Mouse (Mus musculus) limb, embryonic 12.5 days (tissue): Measurements from ENCODE around the gene Tyk2. TPM values are rescaled to one million over a fixed set of nuclear protein-coding genes. Genes with fewer than 3 reads are reported as not detected.

Experiments used
- ATAC-seq: fragments of 200-750 bp; cut with Nextera tagmentation; 2 replicates; pipeline ENCODE4 v1.8.0; 2017; ENCODE audit warnings: low read depth, moderate TSS enrichment; ENCODE audit not compliant: insufficient number of reproducible peaks, insufficient read depth, low FRiP score, low TSS enrichment
- H3K27ac ChIP-seq: fragments of 300-500 bp; sonication (generic); 2 replicates; pipeline ENCODE4 v1.5.1; 2016; ENCODE audit warnings: mild to moderate bottlenecking, moderate library complexity
- H3K27me3 ChIP-seq: fragments of 300-500 bp; sonication (generic); 2 replicates; pipeline ENCODE4 v1.6.1; 2016; ENCODE audit warnings: mild to moderate bottlenecking, moderate library complexity
- H3K36me3 ChIP-seq: fragments of 300-500 bp; sonication (generic); 2 replicates; pipeline ENCODE4 v1.6.1; 2016; ENCODE audit warnings: mild to moderate bottlenecking, moderate library complexity
- H3K4me1 ChIP-seq: fragments of 300-500 bp; sonication (generic); replicated peaks from 2 replicates; pipeline ENCODE4 v1.6.1; 2016
- H3K4me2 ChIP-seq: fragments of 300-500 bp; sonication (generic); 2 replicates; pipeline ENCODE4 v1.6.1; 2016; ENCODE audit warnings: mild to moderate bottlenecking, moderate library complexity
- H3K4me3 ChIP-seq: fragments of 300-500 bp; sonication (generic); replicated peaks from 2 replicates; pipeline ENCODE4 v1.5.1; 2016; ENCODE audit warnings: mild to moderate bottlenecking
- H3K9ac ChIP-seq: fragments of 300-500 bp; sonication (generic); replicated peaks from 2 replicates; pipeline ENCODE4 v1.6.1; 2016; ENCODE audit warnings: mild to moderate bottlenecking, moderate library complexity
- H3K9me3 ChIP-seq: fragments of 300-500 bp; sonication (generic); 2 replicates; pipeline ENCODE4 v1.6.1; 2016; ENCODE audit warnings: mild to moderate bottlenecking, moderate library complexity
- WGBS: fragments of 180-500 bp; shearing (Covaris S2); methylation state at CpG from one replicate; pipeline ENCODE4 v1.1.7; 2016; 5-methylcytosine and 5-hydroxymethylcytosine counted together
- polyA plus RNA-seq: library from polyadenylated mRNA; unstranded; fragments of >200 nt; fragmentation: Nextera tagmentation; extraction: Ambion mirVana; gene quantifications from 2 replicates; pipeline ENCODE4 v1.2.1, GENCODE M21; 2016

Tyk2 gene
- polyA plus RNA-seq, 1 experiment from 2014 or later = 15.0 TPM

DNA sequence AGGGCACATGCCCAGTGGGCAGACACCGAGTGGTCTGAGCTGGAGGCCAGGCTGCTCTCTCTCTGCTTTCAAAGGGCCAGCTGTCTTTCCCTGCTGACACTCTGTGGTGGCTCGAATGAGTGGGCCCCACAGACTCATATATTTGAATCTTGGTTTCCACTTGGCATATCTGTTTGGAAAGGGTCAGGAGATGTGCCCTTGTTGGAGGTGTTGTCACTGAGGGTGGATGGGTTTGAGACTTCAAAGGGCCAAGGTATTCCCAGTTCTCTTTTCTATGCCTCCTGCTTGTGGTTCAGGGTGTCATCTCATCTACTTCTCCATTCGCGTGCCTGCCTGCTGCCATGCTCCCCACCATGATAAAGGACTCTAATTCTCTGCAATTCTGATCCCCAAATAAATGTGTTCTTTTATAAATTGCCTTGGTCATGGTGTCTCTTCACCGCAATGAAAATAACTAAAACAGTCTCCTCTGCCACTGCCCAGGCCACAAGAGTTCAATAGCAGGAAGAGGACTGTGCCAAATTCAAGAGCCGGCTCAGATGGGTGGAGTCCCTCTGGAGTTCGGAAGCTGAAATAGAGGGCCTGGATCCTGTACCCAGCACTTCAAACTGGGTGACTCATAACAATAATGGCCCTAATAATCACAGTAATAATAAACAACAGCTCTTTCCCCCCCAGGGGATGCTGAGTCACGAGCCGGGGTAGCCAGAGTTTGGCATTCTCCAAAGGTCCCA is 3.7 kb upstream of the Tyk2 start:
- H3K36me3 ChIP-seq = peaks cover 27% of the 10 kb centered on the region
- H3K4me1 ChIP-seq = peaks cover 7% of the 10 kb centered on the region
- no peaks in the 10 kb centered on the region for H3K27me3 ChIP-seq
- no peak overlapping the region for H3K4me2 ChIP-seq
- H3K9me3 ChIP-seq = no peaks in the 10 kb centered on the region
- H3K4me3 ChIP-seq = no peak overlapping the region
- WGBS = 77% methylated on average over 9 of the region's 9 CpGs
- ATAC-seq = no peak
- H3K9ac ChIP-seq = no peak overlapping the region
- no peak overlapping the region for H3K27ac ChIP-seq

DNA sequence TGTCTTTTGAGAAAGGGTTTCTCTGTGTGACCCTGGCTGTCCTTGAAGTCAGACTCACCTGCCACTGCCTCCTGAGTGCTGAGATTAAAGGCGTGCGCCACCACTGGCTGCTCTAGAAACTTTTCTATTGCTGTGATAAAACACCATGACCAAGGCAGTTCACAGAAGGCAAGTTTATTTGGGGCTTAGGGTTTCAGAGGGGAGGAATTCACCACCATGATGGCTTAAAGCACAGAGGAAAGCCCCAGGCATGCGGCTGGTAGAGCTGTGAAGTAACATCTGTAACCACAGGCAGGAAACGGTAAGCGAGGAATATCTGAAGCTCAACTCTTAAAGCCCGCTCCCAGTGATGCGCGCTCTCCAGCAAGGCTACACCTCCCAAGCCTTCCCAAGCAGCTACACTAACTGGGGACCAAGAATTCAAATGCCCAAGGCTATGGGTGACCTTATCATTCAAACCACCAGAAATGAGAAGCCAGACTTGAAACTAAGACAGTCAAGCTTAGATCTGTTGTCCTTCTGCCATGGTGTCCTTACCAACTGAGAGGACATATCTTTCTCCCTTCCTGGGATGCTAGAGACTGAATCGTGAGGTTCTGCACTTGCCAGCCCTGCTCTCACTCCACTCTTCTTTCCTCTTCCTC is 2.1 kb upstream of the Tyk2 start:
- Histone ChIP-seq H3K4me2 (no peak overlapping the region), H3K27me3 (no peaks in the 10 kb centered on the region), H3K9me3 (no peaks in the 10 kb centered on the region), H3K27ac (no peak overlapping the region), H3K4me1 (peaks cover 7% of the 10 kb centered on the region), H3K36me3 (peaks cover 11% of the 10 kb centered on the region; the same call in 1 of the 2 replicates), H3K9ac (no peak overlapping the region), H3K4me3 (no peak overlapping the region)
- ATAC-seq = no peak
- 74% methylated on average over 9 of the region's 9 CpGs for WGBS

DNA sequence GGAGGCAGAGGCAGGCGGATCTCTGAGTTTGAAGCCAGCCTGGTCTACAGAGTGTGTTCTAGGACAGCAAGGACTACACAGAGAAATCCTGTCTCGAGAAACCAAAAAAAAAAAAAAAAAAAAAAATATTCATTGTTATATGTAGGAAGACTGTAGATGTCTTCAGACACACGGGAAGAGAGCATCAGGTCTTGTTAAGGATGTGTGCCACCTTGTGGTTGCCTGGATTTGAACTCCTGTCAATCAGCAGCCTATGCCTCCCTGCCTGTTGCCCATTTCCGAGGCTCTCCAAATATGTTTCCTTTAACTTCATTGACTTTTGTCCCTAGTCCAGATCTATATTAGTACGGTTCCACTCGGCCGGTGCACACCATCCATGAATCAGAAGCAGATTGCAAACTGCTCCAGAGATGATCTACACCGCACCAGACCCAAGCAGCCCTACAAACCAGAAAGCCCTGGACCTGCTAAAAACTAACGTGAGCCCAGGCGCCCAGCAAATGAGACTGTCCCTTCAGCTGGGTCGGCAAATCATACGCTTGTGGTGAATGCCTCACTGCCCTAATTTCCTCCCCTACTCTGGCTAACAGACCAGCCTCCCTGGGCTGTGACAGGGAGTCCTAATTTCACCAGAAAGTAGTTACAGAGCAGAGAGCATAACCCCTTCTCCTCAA is 1.2 kb upstream of the Tyk2 start:
- Histone ChIP-seq H3K27ac (no peak overlapping the region), H3K4me3 (no peak overlapping the region), H3K9me3 (no peaks in the 10 kb centered on the region), H3K36me3 (peaks cover 2% of the 10 kb centered on the region; the same call in 1 of the 2 replicates), H3K4me1 (peaks cover 7% of the 10 kb centered on the region), H3K4me2 (no peak overlapping the region), H3K9ac (no peak overlapping the region), H3K27me3 (no peaks in the 10 kb centered on the region)
- WGBS = 83% methylated on average over 12 of the region's 12 CpGs
- no peak for ATAC-seq

DNA sequence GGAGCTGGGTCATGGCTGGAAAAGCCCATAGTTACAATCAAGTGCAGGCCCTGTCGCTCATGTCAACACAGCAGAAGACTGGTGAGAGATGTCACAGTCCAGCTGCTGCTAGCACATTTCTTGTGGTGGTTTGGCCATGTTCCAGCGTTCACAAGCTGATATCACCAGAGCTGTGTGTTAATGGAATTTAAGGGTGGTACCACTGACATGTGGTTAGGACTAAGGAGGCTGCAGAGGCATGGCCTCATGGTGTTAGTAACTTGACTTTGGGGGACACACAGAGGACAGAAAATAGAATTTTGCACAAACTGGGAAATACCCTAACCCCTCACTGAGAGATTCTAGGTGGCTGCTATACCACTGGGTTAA is 4.8 kb downstream of the Tyk2 start:
- Histone ChIP-seq H3K27ac (no peak overlapping the region), H3K9me3 (no peaks in the 10 kb centered on the region), H3K4me3 (no peak overlapping the region), H3K36me3 (peaks cover 41% of the 10 kb centered on the region), H3K4me1 (peaks cover 7% of the 10 kb centered on the region), H3K27me3 (no peaks in the 10 kb centered on the region), H3K9ac (no peak overlapping the region), H3K4me2 (no peak overlapping the region)
- WGBS = 85% methylated on average over 2 of the region's 2 CpGs
- no peak for ATAC-seq

DNA sequence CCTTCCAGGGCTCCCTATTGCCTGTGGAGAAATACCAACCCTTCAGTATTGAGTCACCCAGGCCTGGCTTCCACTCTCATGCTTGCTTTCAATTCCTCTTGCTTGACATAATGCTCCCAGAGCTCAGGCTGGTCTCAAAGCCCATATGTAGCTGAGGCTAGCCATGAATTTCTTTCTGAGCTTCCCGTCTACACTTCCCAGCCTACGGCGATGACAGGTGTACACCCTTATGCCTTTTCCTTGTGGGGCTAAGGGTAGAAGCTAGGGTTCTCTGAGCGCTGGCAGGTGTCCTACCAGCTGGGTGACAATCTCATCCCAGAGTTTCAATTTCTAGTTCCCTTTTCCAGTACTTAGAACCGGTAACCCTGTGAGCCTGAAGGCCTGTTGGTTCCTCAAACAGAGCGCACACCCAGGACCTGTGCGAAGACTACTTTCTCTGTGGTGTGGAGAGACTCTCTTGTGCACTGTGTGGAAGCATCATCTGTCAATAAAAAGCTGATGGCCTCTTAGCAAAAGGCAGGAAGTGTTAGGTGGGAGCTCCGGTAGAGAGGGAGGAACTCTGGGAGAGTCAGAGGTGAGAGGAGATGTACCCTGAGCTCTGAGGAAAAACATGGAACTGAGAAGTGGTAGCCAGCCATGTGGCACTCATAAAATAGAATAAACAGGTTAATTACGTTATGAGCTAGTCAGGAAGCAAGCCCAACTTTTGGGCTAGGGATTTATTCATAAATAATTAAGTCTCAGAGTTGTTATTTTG is 5.4 kb downstream of the Tyk2 start:
- Histone ChIP-seq H3K36me3 (peaks cover 46% of the 10 kb centered on the region), H3K27me3 (no peaks in the 10 kb centered on the region), H3K4me2 (no peak overlapping the region), H3K4me3 (no peak overlapping the region), H3K4me1 (peaks cover 7% of the 10 kb centered on the region), H3K9me3 (no peaks in the 10 kb centered on the region), H3K27ac (no peak overlapping the region), H3K9ac (no peak overlapping the region)
- ATAC-seq = no peak
- 86% methylated on average over 9 of the region's 9 CpGs for WGBS

DNA sequence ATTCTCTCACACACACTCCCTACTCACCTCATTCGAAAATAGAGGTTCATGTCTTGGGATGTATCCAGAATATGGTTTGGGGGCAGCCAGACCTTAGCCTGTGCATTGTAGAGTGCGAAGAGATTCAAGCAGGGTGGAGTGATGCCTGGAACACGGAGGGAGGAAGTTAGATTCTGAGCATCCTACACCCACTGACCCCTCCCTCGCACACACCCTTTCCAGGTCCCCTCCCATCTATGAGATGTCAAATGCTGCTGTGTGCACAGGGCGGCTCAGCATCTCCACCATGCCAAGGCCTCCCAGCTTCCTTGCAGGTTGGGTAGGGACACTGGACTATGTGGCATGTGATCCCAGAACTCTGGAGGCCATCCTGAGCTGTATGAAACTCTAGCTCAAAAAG is 6.2 kb downstream of the Tyk2 start:
- 84% methylated on average over 5 of the region's 5 CpGs for WGBS
- no peak for ATAC-seq
- no peak overlapping the region for H3K4me3 ChIP-seq
- H3K4me1 ChIP-seq = no peaks in the 10 kb centered on the region
- H3K9ac ChIP-seq = no peak overlapping the region
- peaks cover 55% of the 10 kb centered on the region for H3K36me3 ChIP-seq
- no peak overlapping the region for H3K27ac ChIP-seq
- H3K4me2 ChIP-seq = no peak overlapping the region
- no peaks in the 10 kb centered on the region for H3K9me3 ChIP-seq
- H3K27me3 ChIP-seq = no peaks in the 10 kb centered on the region

DNA sequence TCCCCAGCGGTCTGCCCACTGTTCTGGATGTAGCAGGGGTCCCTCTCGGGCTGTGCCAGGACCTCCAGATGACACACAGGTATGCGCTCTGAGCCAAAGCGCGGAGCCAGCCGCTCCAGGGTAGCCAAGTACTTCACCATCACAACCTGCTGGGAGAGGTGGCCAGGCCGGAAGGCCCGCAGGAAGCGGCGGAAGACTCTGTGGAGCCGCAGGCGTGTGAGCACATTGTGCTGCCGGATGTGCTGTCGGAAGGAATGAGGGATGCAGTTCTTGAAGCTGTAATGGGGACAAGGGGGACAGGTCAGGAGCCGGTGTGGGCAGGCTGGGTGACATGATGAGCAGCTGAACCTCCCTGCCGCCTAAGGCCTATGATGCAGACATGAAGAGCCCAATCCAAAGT is 9.6 kb downstream of the Tyk2 start:
- no peaks in the 10 kb centered on the region for H3K27me3 ChIP-seq
- no peaks in the 10 kb centered on the region for H3K9me3 ChIP-seq
- no peaks in the 10 kb centered on the region for H3K4me1 ChIP-seq
- no peak for ATAC-seq
- H3K36me3 ChIP-seq = peaks cover 48% of the 10 kb centered on the region
- H3K9ac ChIP-seq = no peak overlapping the region; the same call in 1 of the 2 replicates
- 89% methylated on average over 16 of the region's 16 CpGs for WGBS
- H3K4me3 ChIP-seq = no peak overlapping the region
- no peak overlapping the region for H3K27ac ChIP-seq
- no peak overlapping the region for H3K4me2 ChIP-seq

DNA sequence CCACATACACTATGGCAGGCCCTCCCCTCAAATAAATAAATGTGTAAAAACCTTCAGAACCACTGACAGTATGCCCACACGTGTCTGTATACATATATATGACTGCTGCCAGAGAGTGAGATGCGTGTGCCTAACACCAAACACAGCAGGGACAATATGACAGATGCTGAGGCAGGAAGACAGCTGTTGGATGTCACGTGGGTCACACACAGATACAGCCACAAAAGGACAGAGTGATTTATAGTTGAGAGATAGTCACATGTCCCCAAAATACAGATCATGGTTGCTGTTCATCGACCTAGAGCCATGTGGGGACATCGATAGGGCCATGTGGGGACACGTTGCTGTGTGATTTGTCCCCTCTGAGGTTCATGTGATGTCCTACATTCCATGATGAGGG is 14.0 kb downstream of the Tyk2 start:
- Histone ChIP-seq H3K36me3 (peaks cover 18% of the 10 kb centered on the region), H3K4me3 (no peak overlapping the region), H3K27me3 (no peaks in the 10 kb centered on the region), H3K9me3 (no peaks in the 10 kb centered on the region), H3K27ac (no peak overlapping the region), H3K9ac (no peak overlapping the region), H3K4me2 (no peak overlapping the region), H3K4me1 (no peaks in the 10 kb centered on the region)
- 81% methylated on average over 6 of the region's 6 CpGs for WGBS
- ATAC-seq = no peak

DNA sequence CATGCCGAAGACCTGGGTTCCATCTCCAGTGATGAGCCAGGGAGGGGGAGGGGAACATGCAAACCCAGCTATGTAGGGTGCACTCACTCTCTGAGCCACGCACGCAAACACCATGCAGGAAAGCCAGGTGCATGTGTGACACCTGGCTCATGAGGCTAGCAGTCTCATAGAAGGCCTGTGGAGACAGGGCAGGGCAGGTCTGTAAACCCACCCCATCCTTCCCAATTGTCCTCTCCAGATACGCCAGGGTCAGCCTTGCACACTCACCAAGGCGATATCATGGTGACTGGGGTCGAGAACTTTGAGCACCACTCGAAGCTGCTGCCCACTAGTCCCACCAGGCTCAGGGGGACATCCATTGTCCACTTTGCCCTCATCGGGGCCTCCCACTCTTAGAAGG is 15.9 kb downstream of the Tyk2 start:
- no peaks in the 10 kb centered on the region for H3K4me1 ChIP-seq
- no peak overlapping the region for H3K4me2 ChIP-seq
- no peak overlapping the region for H3K9ac ChIP-seq
- whole genome bisulfite sequencing = 86% methylated on average over 8 of the region's 8 CpGs
- no peaks in the 10 kb centered on the region for H3K9me3 ChIP-seq
- H3K27ac ChIP-seq = no peak overlapping the region
- ATAC-seq = no peak
- no peaks in the 10 kb centered on the region for H3K27me3 ChIP-seq
- peaks cover 4% of the 10 kb centered on the region; the same call in 1 of the 2 replicates for H3K36me3 ChIP-seq
- no peak overlapping the region for H3K4me3 ChIP-seq

DNA sequence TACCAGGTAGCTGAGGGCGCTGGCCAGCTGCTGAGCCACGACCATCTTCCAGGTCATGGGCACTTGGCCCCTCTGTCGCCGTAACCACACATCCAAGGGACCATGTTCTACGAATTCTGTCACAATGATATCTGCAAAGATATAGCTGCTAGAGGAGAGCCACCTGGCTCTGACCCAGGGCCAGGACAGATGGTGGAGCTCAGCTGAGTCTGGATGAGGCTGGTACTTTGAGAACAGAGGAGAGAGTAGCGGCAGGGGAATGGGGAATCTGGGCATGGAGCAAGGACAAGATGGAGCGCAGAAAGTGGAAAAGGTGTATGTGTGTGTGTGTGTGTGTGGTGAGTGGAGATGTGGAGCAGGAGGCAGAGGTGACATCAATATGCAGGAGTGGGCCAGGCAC is 16.9 kb downstream of the Tyk2 start:
- Histone ChIP-seq H3K9ac (no peak overlapping the region), H3K36me3 (peaks cover 1% of the 10 kb centered on the region; the same call in 1 of the 2 replicates), H3K4me1 (no peaks in the 10 kb centered on the region), H3K4me3 (no peak overlapping the region), H3K9me3 (no peaks in the 10 kb centered on the region), H3K4me2 (no peak overlapping the region), H3K27me3 (no peaks in the 10 kb centered on the region), H3K27ac (no peak overlapping the region)
- WGBS = 89% methylated on average over 7 of the region's 7 CpGs
- no peak for ATAC-seq

DNA sequence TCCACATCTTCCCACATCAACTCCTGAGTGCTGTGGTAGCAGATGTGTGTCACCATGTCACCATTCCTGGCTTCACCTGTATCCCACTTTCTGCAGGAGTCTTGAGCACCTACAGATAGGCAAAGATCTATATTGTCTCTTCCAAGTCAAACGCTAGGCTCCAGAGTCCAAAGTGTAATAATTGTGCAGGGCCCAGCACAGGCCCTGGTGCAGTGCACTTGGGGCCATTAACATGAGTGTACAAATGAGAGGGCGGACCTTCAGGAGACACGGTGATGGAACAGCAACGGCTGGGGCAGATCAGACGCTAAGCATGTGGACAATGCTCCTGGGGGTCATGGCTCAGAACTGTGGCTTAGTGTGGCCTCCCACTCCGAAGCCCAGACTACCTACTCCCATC is 17.3 kb downstream of the Tyk2 start:
- Histone ChIP-seq H3K27ac (no peak overlapping the region), H3K4me2 (no peak overlapping the region), H3K4me1 (no peaks in the 10 kb centered on the region), H3K9me3 (no peaks in the 10 kb centered on the region), H3K36me3 (peaks cover 6% of the 10 kb centered on the region; the same call in 1 of the 2 replicates), H3K4me3 (no peak overlapping the region), H3K9ac (no peak overlapping the region), H3K27me3 (no peaks in the 10 kb centered on the region)
- 92% methylated on average over 6 of the region's 6 CpGs for WGBS
- no peak for ATAC-seq
